Mouse (Mus musculus): ENCODE results near the gene Mfrp.

GRCm38 (mm10) chr9:44067960-44068330 lies 33.6 kb upstream of the Mfrp start:
- no peak for TF ChIP-seq CTCF (conservative IDR thresholded peaks at IDR 0.05; ENCODE audit: low read length)
- TF ChIP-seq NANOG (IDR thresholded peaks at IDR 0.05; ENCODE audit: borderline replicate concordance, low read length), result no peak
